11 mouse cellular contexts compared by ENCODE assay signal in the genomic region with DNA sequence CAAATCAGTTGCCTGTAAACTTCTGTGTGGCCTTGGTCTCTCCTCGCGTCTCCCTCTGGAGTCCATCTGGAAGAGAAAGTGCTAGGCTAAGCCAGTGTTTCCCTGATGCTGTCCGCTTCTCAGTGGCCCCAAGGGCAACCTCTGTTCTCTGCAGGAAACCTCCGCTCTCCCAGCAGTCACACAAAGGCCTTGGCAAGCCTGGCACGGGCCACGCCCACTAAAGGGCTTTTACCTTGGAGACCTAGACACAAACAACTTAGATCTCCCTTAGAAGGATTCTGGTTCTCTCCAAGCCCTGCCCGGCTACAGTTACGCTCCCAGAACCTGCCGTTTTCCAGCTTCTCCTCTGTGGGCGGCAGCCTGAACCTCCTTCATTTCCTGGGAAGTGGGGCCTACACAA. TPM values are rescaled to one million over a fixed set of nuclear protein-coding genes. Genes with fewer than 3 reads are reported as not detected.
DNase-seq lines count a peak whose midpoint lies in the region; ATAC-seq lines count a peak whose summit lies in the region.
"Had no signal": no experiment of that assay in that cellular context is flagged by ENCODE, and none has a peak within 500 bp of the region (broad histone marks: within the 10 kb centered on the region; RNA-seq: fewer than 3 reads in every experiment).

No protein-coding gene starts in this region.

- no peak overlapping the region; the same call in 1 of the 2 replicates for H3K27ac ChIP-seq in limb, embryonic 11.5 days (replicated peaks; ENCODE audit: low read depth, low read length)
- no peak overlapping the region for H3K27ac ChIP-seq in intestine, embryonic 15.5 days
- H3K27ac ChIP-seq: heart, embryonic 13.5 days had no signal

- H3K4me1 ChIP-seq in limb, embryonic 11.5 days (ENCODE audit: control insufficient read depth, insufficient read depth, low read length), result peaks cover 15% of the 10 kb centered on the region
- H3K4me1 ChIP-seq in intestine, embryonic 15.5 days (replicated peaks), result 0 out of 2 replicates have a peak, but pooled peaks cover 3% of the 10 kb centered on the region

- no peak for DNase-seq in frontal cortex, postnatal 10 days (ENCODE audit: low spot score in 2 of 2)
- DNase-seq in thymus, postnatal 14 days, result peak; percentile 48
- DNase-seq in thymus, postnatal 25 days, result no peak
- peak; percentile 31 for DNase-seq in limb, embryonic 11.5 days (ENCODE audit: low spot score)
- peak; percentile 74 for DNase-seq in testis, postnatal 10 days (ENCODE audit: low spot score)
- no peak for DNase-seq in layer of hippocampus, postnatal 14 days (ENCODE audit: low spot score in 2 of 2)

- ATAC-seq in frontal cortex, adult (ENCODE audit: low TSS enrichment), result peak; percentile 32; the same call in 1 of the 2 replicates
- ATAC-seq in limb, embryonic 11.5 days (ENCODE audit: insufficient number of reproducible peaks, low FRiP score, low TSS enrichment, low read depth), result no peak
- no peak for ATAC-seq in intestine, embryonic 15.5 days

- no peak overlapping the region for H3K4me2 ChIP-seq in limb, embryonic 11.5 days (ENCODE audit: low read depth, severe bottlenecking)
- no peak overlapping the region for H3K4me2 ChIP-seq in intestine, embryonic 15.5 days (replicated peaks)
- H3K4me2 ChIP-seq: heart, embryonic 13.5 days had no signal

- WGBS in limb, embryonic 11.5 days, result 37% methylated on average over 10 of the region's 10 CpGs
- WGBS in intestine, embryonic 15.5 days, result 40% methylated on average over 10 of the region's 10 CpGs

- no peaks in the 10 kb centered on the region for H3K9me3 ChIP-seq in limb, embryonic 11.5 days (ENCODE audit: control insufficient read depth, low read length)
- H3K9me3 ChIP-seq in intestine, embryonic 15.5 days, result no peaks in the 10 kb centered on the region
- H3K9me3 ChIP-seq: heart, embryonic 13.5 days had no signal

- H3K27me3 ChIP-seq in limb, embryonic 11.5 days (ENCODE audit: control insufficient read depth, insufficient read depth, low read length), result no peaks in the 10 kb centered on the region
- no peaks in the 10 kb centered on the region for H3K27me3 ChIP-seq in intestine, embryonic 15.5 days (replicated peaks)
- H3K27me3 ChIP-seq: heart, embryonic 13.5 days had no signal

- peak overlapping the region; percentile 22; the same call in 1 of the 2 replicates for H3K9ac ChIP-seq in limb, embryonic 11.5 days (ENCODE audit: low read length)
- H3K9ac ChIP-seq in intestine, embryonic 15.5 days, result no peak overlapping the region
- H3K9ac ChIP-seq: heart, embryonic 13.5 days had no signal

- H3K4me3 ChIP-seq in limb, embryonic 11.5 days (ENCODE audit: low read depth, low read length), result no peak overlapping the region
- no peak overlapping the region for H3K4me3 ChIP-seq in intestine, embryonic 15.5 days (replicated peaks)
- H3K4me3 ChIP-seq: erythroblast, embryonic 14.5 days; heart, embryonic 13.5 days had no signal

- no peaks in the 10 kb centered on the region for H3K36me3 ChIP-seq in limb, embryonic 11.5 days (ENCODE audit: control insufficient read depth, insufficient read depth, low read length)
- no peaks in the 10 kb centered on the region for H3K36me3 ChIP-seq in intestine, embryonic 15.5 days
- H3K36me3 ChIP-seq: heart, embryonic 13.5 days had no signal

RNA-seq across cellular contexts. Expression of a gene that starts 5.0 kb away (rescaled TPM):
- polyA plus RNA-seq in limb, embryonic 11.5 days (2014; fragmentation: Nextera tagmentation; extraction: Ambion mirVana), result 0.12 and 0.40 TPM in 2 replicates
- not detected for total RNA-seq in layer of hippocampus, postnatal 14 days (2021)
- 0.27 and 0.36 TPM in 2 replicates for polyA plus RNA-seq in intestine, embryonic 15.5 days (2015; fragmentation: Nextera tagmentation; extraction: Ambion mirVana)
- total RNA-seq: layer of hippocampus, adult 8-10 months had no signal
- polyA plus RNA-seq: erythroblast, embryonic 14.5 days; heart, embryonic 13.5 days had no signal

RNA-seq across cellular contexts. Expression of a gene that starts 5.1 kb away (rescaled TPM):
- polyA plus RNA-seq in limb, embryonic 11.5 days (2014; fragmentation: Nextera tagmentation; extraction: Ambion mirVana), result not detected in 2 replicates
- total RNA-seq in layer of hippocampus, postnatal 14 days (2021), result not detected
- polyA plus RNA-seq in intestine, embryonic 15.5 days (2015; fragmentation: Nextera tagmentation; extraction: Ambion mirVana), result not detected in 2 replicates
- total RNA-seq: layer of hippocampus, adult 8-10 months had no signal
- polyA plus RNA-seq: erythroblast, embryonic 14.5 days; heart, embryonic 13.5 days had no signal

Comparison
In these comparisons a context has a peak if more than half of its experiments do, and no peak if none do; other contexts are left out.
1. DNase-seq: peak in thymus, postnatal 14 days (single experiment), limb, embryonic 11.5 days (single experiment) and testis, postnatal 10 days (single experiment); none in frontal cortex, postnatal 10 days (0 of 2), thymus, postnatal 25 days (single experiment) and layer of hippocampus, postnatal 14 days (0 of 2).